Mouse (Mus musculus): ENCODE measurements around the gene Fbxo4. TPM values are rescaled to one million over a fixed set of nuclear protein-coding genes. Genes with fewer than 3 reads are reported as not detected.

The Fbxo4 gene
- total RNA-seq, 1 experiment = 5.2 TPM

DNA sequence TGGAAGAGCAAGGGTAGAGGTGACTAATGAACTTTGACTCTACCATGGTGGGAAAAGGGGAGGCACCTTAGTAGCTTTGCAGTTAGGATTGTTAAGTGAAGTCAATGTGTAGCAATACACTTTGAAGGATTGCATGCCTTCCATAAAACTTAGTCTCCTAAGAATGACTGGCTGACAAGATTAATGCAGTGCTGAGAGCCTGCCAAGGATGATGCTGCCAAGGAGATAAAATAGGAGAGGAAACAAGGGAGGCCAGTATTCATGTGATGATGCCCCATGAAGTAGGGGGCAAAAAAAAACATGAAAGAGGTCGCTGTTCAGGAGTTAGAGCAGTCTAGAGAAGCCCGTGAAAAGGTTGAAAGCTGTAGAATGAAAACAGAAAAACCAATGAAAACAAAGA, 5.5 kb upstream of the Fbxo4 start:
- Histone ChIP-seq H3K27ac (ENCODE audit: insufficient read depth, low read depth, low read length, poor library complexity, severe bottlenecking) (no peak overlapping the region), H3K36me3 (ENCODE audit: control insufficient read depth, insufficient read depth, low read length, poor library complexity, severe bottlenecking) (peaks cover 4% of the 10 kb centered on the region), H3K4me1 (ENCODE audit: control insufficient read depth in 2 of 2, insufficient read depth in 2 of 2, low read length in 2 of 2, poor library complexity in 1 of 2) (no peaks in the 10 kb centered on the region), H3K4me3 (ENCODE audit: insufficient read depth in 1 of 2, low read depth in 1 of 2, low read length in 2 of 2, poor library complexity in 1 of 2, severe bottlenecking in 1 of 2) (no peak overlapping the region), H3K9me3 (ENCODE audit: control insufficient read depth, insufficient read depth, low read depth, low read length) (no peaks in the 10 kb centered on the region), H3K9ac (ENCODE audit: insufficient read depth, low read depth, low read length, poor library complexity, severe bottlenecking) (no peak overlapping the region)
- in situ Hi-C loops (cut with MboI; ENCODE audit: low sequenced_read_pairs in 2 of 2, unreplicated experiment in 2 of 2) = no loop called here
- no peak for DNase-seq (ENCODE audit: low read depth, low spot score)
- TF ChIP-seq HCFC1 (IDR thresholded peaks at IDR 0.05; ENCODE audit: borderline replicate concordance, insufficient read depth, low read length) (no peak), CHD2 (IDR thresholded peaks at IDR 0.05; ENCODE audit: low read depth, low read length) (no peak), ZC3H11A (IDR thresholded peaks at IDR 0.05; ENCODE audit: borderline replicate concordance, low read depth, low read length) (no peak), MAFK (IDR thresholded peaks at IDR 0.05; ENCODE audit: insufficient read depth, low read depth, low read length) (no peak), ZNF384 (IDR thresholded peaks at IDR 0.05; ENCODE audit: low read depth, low read length) (no peak)

DNA sequence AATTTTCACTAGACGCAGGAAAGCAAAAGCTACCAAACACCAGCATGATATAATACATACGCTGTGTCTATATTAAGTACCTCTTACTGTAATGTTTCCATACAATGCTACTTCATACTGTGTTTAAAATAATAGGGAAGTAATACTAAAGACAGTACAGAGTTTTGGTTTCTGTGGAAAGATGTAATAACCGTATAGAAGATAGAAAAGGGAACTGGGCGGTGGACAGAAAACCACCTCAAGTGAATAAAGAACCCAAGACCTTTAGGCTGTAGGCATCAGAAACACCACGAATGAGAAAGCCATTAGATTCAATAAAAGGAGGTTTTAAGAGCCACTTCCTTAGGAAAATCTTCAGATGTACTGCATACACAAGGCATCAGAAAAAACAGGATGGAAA, 3.4 kb upstream of the Fbxo4 start:
- Histone ChIP-seq H3K9me3 (ENCODE audit: control insufficient read depth, insufficient read depth, low read depth, low read length) (no peaks in the 10 kb centered on the region), H3K9ac (ENCODE audit: insufficient read depth, low read depth, low read length, poor library complexity, severe bottlenecking) (no peak overlapping the region), H3K4me3 (ENCODE audit: insufficient read depth in 1 of 2, low read depth in 1 of 2, low read length in 2 of 2, poor library complexity in 1 of 2, severe bottlenecking in 1 of 2) (no peak overlapping the region), H3K4me1 (ENCODE audit: control insufficient read depth in 2 of 2, insufficient read depth in 2 of 2, low read length in 2 of 2, poor library complexity in 1 of 2) (0 out of 4 replicates have a peak, but pooled peaks cover 0 to 1% of the 10 kb centered on the region in 2 experiments), H3K36me3 (ENCODE audit: control insufficient read depth, insufficient read depth, low read length, poor library complexity, severe bottlenecking) (peaks cover 4% of the 10 kb centered on the region), H3K27ac (ENCODE audit: insufficient read depth, low read depth, low read length, poor library complexity, severe bottlenecking) (no peak overlapping the region)
- TF ChIP-seq MAFK (IDR thresholded peaks at IDR 0.05; ENCODE audit: insufficient read depth, low read depth, low read length) = no peak
- TF ChIP-seq HCFC1 (IDR thresholded peaks at IDR 0.05; ENCODE audit: borderline replicate concordance, insufficient read depth, low read length) = no peak
- TF ChIP-seq ZC3H11A (IDR thresholded peaks at IDR 0.05; ENCODE audit: borderline replicate concordance, low read depth, low read length) = no peak
- no peak for TF ChIP-seq ZNF384 (IDR thresholded peaks at IDR 0.05; ENCODE audit: low read depth, low read length)
- no peak for TF ChIP-seq CHD2 (IDR thresholded peaks at IDR 0.05; ENCODE audit: low read depth, low read length)
- DNase-seq (ENCODE audit: low read depth, low spot score) = no peak
- in situ Hi-C loops (cut with MboI; ENCODE audit: low sequenced_read_pairs in 2 of 2, unreplicated experiment in 2 of 2) = no loop called here

DNA sequence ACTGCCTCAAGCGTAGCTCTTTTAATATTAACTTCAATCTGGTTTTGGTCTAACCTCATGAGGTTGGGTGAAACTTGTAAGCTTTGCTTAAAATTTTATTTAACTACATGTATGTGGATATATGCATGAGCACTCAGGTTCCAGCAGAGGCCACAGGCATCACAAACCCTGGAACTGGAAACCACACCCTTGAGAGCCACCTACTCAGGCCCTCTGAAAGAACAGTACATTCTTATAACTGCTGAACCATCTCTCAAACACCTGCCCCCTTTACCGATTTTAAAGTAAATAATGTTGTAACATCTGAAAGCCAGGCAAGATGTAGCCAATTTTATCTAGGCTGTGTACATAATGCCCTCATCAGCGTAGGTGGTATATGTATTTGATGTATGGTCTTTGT, 498 bp upstream of the Fbxo4 start:
- no peak for DNase-seq (ENCODE audit: low read depth, low spot score)
- no peaks in the 10 kb centered on the region; the same call in 1 of the 2 replicates for H3K36me3 ChIP-seq (ENCODE audit: control insufficient read depth, insufficient read depth, low read length, poor library complexity, severe bottlenecking)
- no peak overlapping the region for H3K27ac ChIP-seq (ENCODE audit: insufficient read depth, low read depth, low read length, poor library complexity, severe bottlenecking)
- no peak overlapping the region for H3K9ac ChIP-seq (ENCODE audit: insufficient read depth, low read depth, low read length, poor library complexity, severe bottlenecking)
- no peak overlapping the region for H3K4me3 ChIP-seq (ENCODE audit: insufficient read depth in 1 of 2, low read depth in 1 of 2, low read length in 2 of 2, poor library complexity in 1 of 2, severe bottlenecking in 1 of 2)
- no peaks in the 10 kb centered on the region for H3K9me3 ChIP-seq (ENCODE audit: control insufficient read depth, insufficient read depth, low read depth, low read length)
- 0 out of 4 replicates have a peak, but pooled peaks cover 0 to 1% of the 10 kb centered on the region in 2 experiments for H3K4me1 ChIP-seq (ENCODE audit: control insufficient read depth in 2 of 2, insufficient read depth in 2 of 2, low read length in 2 of 2, poor library complexity in 1 of 2)
- TF ChIP-seq MAFK (IDR thresholded peaks at IDR 0.05; ENCODE audit: insufficient read depth, low read depth, low read length) (no peak), HCFC1 (IDR thresholded peaks at IDR 0.05; ENCODE audit: borderline replicate concordance, insufficient read depth, low read length) (no peak), ZC3H11A (IDR thresholded peaks at IDR 0.05; ENCODE audit: borderline replicate concordance, low read depth, low read length) (no peak), CHD2 (IDR thresholded peaks at IDR 0.05; ENCODE audit: low read depth, low read length) (no peak), ZNF384 (IDR thresholded peaks at IDR 0.05; ENCODE audit: low read depth, low read length) (no peak)
- in situ Hi-C loops (cut with MboI; ENCODE audit: low sequenced_read_pairs in 2 of 2, unreplicated experiment in 2 of 2) = no loop called here

DNA sequence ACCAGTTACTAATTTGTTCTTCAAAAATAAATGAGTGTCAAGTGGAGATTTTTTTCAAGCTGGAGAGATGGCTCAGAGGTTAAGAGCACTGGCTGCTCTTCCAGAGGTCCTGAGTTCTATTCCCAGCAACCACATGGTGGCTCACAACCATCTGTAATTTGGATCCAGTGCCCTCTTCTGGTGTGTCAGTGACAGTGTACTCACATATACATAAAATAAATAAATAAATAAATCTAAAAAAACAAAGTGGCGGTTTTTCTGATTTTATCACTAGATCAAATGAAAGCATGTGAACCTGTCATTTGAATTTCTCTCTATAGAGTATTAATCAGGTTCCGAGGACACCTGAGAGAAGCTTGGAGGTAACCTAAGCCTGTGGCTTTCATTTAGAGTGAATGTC, 1.1 kb downstream of the Fbxo4 start:
- Histone ChIP-seq H3K4me1 (ENCODE audit: control insufficient read depth in 2 of 2, insufficient read depth in 2 of 2, low read length in 2 of 2, poor library complexity in 1 of 2) (0 out of 4 replicates have a peak, but pooled peaks cover 0 to 1% of the 10 kb centered on the region in 2 experiments), H3K4me3 (ENCODE audit: insufficient read depth in 1 of 2, low read depth in 1 of 2, low read length in 2 of 2, poor library complexity in 1 of 2, severe bottlenecking in 1 of 2) (no peak overlapping the region), H3K9me3 (ENCODE audit: control insufficient read depth, insufficient read depth, low read depth, low read length) (no peaks in the 10 kb centered on the region), H3K27ac (ENCODE audit: insufficient read depth, low read depth, low read length, poor library complexity, severe bottlenecking) (no peak overlapping the region), H3K9ac (ENCODE audit: insufficient read depth, low read depth, low read length, poor library complexity, severe bottlenecking) (no peak overlapping the region), H3K36me3 (ENCODE audit: control insufficient read depth, insufficient read depth, low read length, poor library complexity, severe bottlenecking) (no peaks in the 10 kb centered on the region)
- in situ Hi-C loops (cut with MboI; ENCODE audit: low sequenced_read_pairs in 2 of 2, unreplicated experiment in 2 of 2) = no loop called here
- no peak for DNase-seq (ENCODE audit: low read depth, low spot score)
- no peak for TF ChIP-seq ZC3H11A (IDR thresholded peaks at IDR 0.05; ENCODE audit: borderline replicate concordance, low read depth, low read length)
- no peak for TF ChIP-seq CHD2 (IDR thresholded peaks at IDR 0.05; ENCODE audit: low read depth, low read length)
- TF ChIP-seq ZNF384 (IDR thresholded peaks at IDR 0.05; ENCODE audit: low read depth, low read length) = no peak
- no peak for TF ChIP-seq HCFC1 (IDR thresholded peaks at IDR 0.05; ENCODE audit: borderline replicate concordance, insufficient read depth, low read length)
- TF ChIP-seq MAFK (IDR thresholded peaks at IDR 0.05; ENCODE audit: insufficient read depth, low read depth, low read length) = no peak

DNA sequence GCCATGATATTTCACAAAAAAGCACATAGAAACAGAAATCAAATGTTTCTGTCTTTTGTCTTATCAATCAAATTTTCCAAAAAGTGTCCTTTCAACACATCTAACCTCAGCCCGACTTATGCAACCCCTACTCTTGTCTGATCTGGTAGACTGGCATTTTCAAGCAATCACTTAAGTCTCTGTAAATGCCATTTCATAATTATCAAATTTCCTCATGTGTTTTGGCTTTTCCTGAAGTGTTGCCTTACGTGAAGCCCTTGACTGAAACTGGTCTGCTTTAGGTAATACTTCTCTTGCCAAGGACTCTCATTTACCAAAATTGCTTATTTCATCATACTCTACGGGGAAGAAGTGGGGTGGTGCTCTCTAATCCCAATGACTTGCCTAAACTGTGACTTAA, 6.1 kb downstream of the Fbxo4 start:
- DNase-seq (ENCODE audit: low read depth, low spot score) = no peak
- Histone ChIP-seq H3K9me3 (ENCODE audit: control insufficient read depth, insufficient read depth, low read depth, low read length) (no peaks in the 10 kb centered on the region), H3K36me3 (ENCODE audit: control insufficient read depth, insufficient read depth, low read length, poor library complexity, severe bottlenecking) (no peaks in the 10 kb centered on the region), H3K4me3 (ENCODE audit: insufficient read depth in 1 of 2, low read depth in 1 of 2, low read length in 2 of 2, poor library complexity in 1 of 2, severe bottlenecking in 1 of 2) (no peak overlapping the region), H3K27ac (ENCODE audit: insufficient read depth, low read depth, low read length, poor library complexity, severe bottlenecking) (no peak overlapping the region), H3K4me1 (ENCODE audit: control insufficient read depth in 2 of 2, insufficient read depth in 2 of 2, low read length in 2 of 2, poor library complexity in 1 of 2) (no peaks in the 10 kb centered on the region), H3K9ac (ENCODE audit: insufficient read depth, low read depth, low read length, poor library complexity, severe bottlenecking) (no peak overlapping the region)
- no peak for TF ChIP-seq CHD2 (IDR thresholded peaks at IDR 0.05; ENCODE audit: low read depth, low read length)
- TF ChIP-seq HCFC1 (IDR thresholded peaks at IDR 0.05; ENCODE audit: borderline replicate concordance, insufficient read depth, low read length) = no peak
- TF ChIP-seq ZC3H11A (IDR thresholded peaks at IDR 0.05; ENCODE audit: borderline replicate concordance, low read depth, low read length) = no peak
- TF ChIP-seq ZNF384 (IDR thresholded peaks at IDR 0.05; ENCODE audit: low read depth, low read length) = no peak
- TF ChIP-seq MAFK (IDR thresholded peaks at IDR 0.05; ENCODE audit: insufficient read depth, low read depth, low read length) = no peak
- in situ Hi-C loops (cut with MboI; ENCODE audit: low sequenced_read_pairs in 2 of 2, unreplicated experiment in 2 of 2) = no loop called here

Measured in ES-E14 (cell line).